Mouse (Mus musculus) mammary gland, adult 2 months (tissue): Measurements from ENCODE around the gene Gm17019. TPM values are rescaled to one million over a fixed set of nuclear protein-coding genes. Genes with fewer than 3 reads are reported as not detected.

Experiments used
- polyA plus RNA-seq: library from polyadenylated mRNA; depleted of rRNA; stranded (reverse); fragments of >200 nt; gene quantifications from 2 replicates; pipeline ENCODE4 v1.2.3, GENCODE M21; 2012; ENCODE audit warnings: low replicate concordance; rRNA removed

The Gm17019 gene
- polyA plus RNA-seq = not detected in 2 replicates

GRCm38 (mm10) chr5:15032898-15033297, at the start of gene Gm17019:
Gene Gm17019 (minus strand): TSS chr5:15032998.

Other genes starting within 250 kb of the Gm17019 start
- gene Gm9758, start 118.1 kb downstream of the Gm17019 start, polyA plus RNA-seq = not detected in 2 replicates
- not detected in 2 replicates for gene Speer4e, start 94.6 kb downstream of the Gm17019 start, polyA plus RNA-seq
- not detected in 2 replicates for gene Gm10354, start 54.1 kb downstream of the Gm17019 start, polyA plus RNA-seq